Mouse (Mus musculus) liver, embryonic 14.5 days (tissue): ENCODE measurements around the gene Rpl37a.

ENCODE experiments used
- CTCF ChIP-seq: IDR thresholded peaks from 2 replicates; pipeline ENCODE4 v1.5.1; 2016; ENCODE audit warnings: antibody characterized with exemption, low read depth, control low read depth
- EP300 ChIP-seq: IDR thresholded peaks from 2 replicates; pipeline ENCODE4 v1.6.1; 2016; ENCODE audit warnings: antibody characterized with exemption, low read depth

DNA sequence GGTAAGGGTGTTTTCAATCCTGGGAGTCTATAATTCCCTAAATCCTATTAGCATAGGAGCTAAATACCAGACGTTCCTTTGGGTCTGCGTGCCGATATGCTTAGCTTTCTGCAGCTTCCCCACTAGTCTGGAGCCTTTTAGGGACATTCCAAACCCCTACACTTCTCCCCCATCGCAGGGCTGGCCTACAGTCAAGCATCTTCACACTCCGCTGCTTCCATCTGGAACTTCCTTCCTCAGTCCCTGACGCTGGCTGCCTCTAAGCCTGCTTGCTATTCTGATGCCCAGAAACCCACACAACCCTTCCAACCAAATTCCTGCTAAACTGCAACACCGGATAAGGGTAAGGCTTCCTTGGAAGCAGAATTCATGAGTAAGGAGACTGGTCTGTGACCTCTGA lies 35.3 kb downstream of the Rpl37a start:
- TF ChIP-seq CTCF, result no peak
- no peak for TF ChIP-seq EP300
